Mouse (Mus musculus): ENCODE results near the gene Il1b. TPM values are rescaled to one million over a fixed set of nuclear protein-coding genes. Genes with fewer than 3 reads are reported as not detected.

The Il1b gene
- polyA plus RNA-seq, 1 experiment from 2014 or later: not detected

GRCm38 (mm10) chr2:129368795-129369194 lies 2.1 kb downstream of the Il1b start:
- no peak for TF ChIP-seq CTCF (IDR thresholded peaks at IDR 0.05; ENCODE audit: low read depth)
- WGBS: 73% methylated on average over 5 of the region's 5 CpGs

GRCm38 (mm10) chr2:129368106-129368505 lies 2.8 kb downstream of the Il1b start:
- 48% methylated on average over 2 of the region's 2 CpGs for WGBS
- no peak overlapping the region for H3K27ac ChIP-seq (ENCODE audit: low read depth)
- H3K36me3 ChIP-seq (ENCODE audit: insufficient read depth): no peaks in the 10 kb centered on the region
- no peaks in the 10 kb centered on the region for H3K9me3 ChIP-seq (ENCODE audit: low read depth, low read length)
- no peak overlapping the region for H3K4me2 ChIP-seq
- no peaks in the 10 kb centered on the region for H3K27me3 ChIP-seq (ENCODE audit: insufficient read depth, low read length)
- no peak for ATAC-seq (ENCODE audit: insufficient read depth)
- H3K4me3 ChIP-seq (ENCODE audit: low read depth, low read length): no peak overlapping the region
- no peak overlapping the region for H3K9ac ChIP-seq
- no peak for DNase-seq
- H3K4me1 ChIP-seq (ENCODE audit: insufficient read depth): no peaks in the 10 kb centered on the region
- TF ChIP-seq CTCF (IDR thresholded peaks at IDR 0.05; ENCODE audit: low read depth): no peak

More at GRCm38 (mm10) chr2:129368795-129369194, 2.1 kb downstream of the Il1b start:
- no peak overlapping the region for H3K27ac ChIP-seq (ENCODE audit: low read depth)
- no peak overlapping the region for H3K4me2 ChIP-seq
- no peaks in the 10 kb centered on the region for H3K4me1 ChIP-seq (ENCODE audit: insufficient read depth)
- no peak overlapping the region for H3K9ac ChIP-seq
- DNase-seq: peak; percentile 45
- no peaks in the 10 kb centered on the region for H3K36me3 ChIP-seq (ENCODE audit: insufficient read depth)
- H3K27me3 ChIP-seq (ENCODE audit: insufficient read depth, low read length): no peaks in the 10 kb centered on the region
- ATAC-seq (ENCODE audit: insufficient read depth): peak; percentile 31; the same call in 1 of the 2 replicates
- H3K9me3 ChIP-seq (ENCODE audit: low read depth, low read length): no peaks in the 10 kb centered on the region
- H3K4me3 ChIP-seq (ENCODE audit: low read depth, low read length): no peak overlapping the region

- Histone ChIP-seq H3K9me3 (ENCODE audit: low read depth, low read length) (no peaks in the 10 kb centered on the region), H3K27me3 (ENCODE audit: insufficient read depth, low read length) (no peaks in the 10 kb centered on the region), H3K27ac (ENCODE audit: low read depth) (no peak overlapping the region), H3K9ac (no peak overlapping the region), H3K4me2 (no peak overlapping the region), H3K36me3 (ENCODE audit: insufficient read depth) (no peaks in the 10 kb centered on the region), H3K4me1 (ENCODE audit: insufficient read depth) (no peaks in the 10 kb centered on the region), H3K4me3 (ENCODE audit: low read depth, low read length) (no peak overlapping the region)
- DNase-seq (no peak), ATAC-seq (ENCODE audit: insufficient read depth) (no peak)
- WGBS: 80% methylated on average over 5 of the region's 5 CpGs
- no peak for TF ChIP-seq CTCF (IDR thresholded peaks at IDR 0.05; ENCODE audit: low read depth)
These were observed 3.7 kb downstream of the Il1b start for GRCm38 (mm10) chr2:129367246-129367645.

DNA sequence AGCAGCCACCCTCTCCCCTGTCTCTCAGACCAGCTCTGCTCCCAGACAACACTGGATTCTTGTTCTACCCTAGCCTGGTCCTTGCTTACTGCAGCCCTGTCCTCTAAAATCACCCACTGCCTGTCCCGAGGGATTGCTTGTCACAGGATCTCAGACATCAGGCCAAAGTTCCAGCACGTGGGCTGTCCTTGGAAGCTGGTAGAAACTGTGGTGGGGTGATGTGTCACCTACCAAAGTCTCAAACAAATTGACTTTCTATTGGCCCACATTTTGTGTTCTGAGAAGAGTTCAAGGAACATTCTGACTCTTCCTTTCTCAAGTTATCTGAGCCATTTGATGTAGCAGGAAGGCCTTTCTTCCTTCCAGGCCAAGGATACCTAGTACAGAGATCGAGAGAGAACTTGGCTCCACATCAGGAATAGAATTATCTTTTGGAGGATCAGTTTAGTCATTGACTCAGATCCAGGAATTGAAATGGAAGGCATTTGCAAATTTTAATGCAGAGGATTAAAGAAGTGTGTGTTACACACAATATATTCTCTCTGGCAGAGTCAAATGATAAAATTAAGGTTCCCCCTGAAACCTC lies 9.9 kb downstream of the Il1b start:
- Histone ChIP-seq H3K9ac (no peak overlapping the region), H3K4me1 (ENCODE audit: insufficient read depth) (no peaks in the 10 kb centered on the region), H3K27me3 (ENCODE audit: insufficient read depth, low read length) (no peaks in the 10 kb centered on the region), H3K9me3 (ENCODE audit: low read depth, low read length) (no peaks in the 10 kb centered on the region), H3K36me3 (ENCODE audit: insufficient read depth) (no peaks in the 10 kb centered on the region), H3K4me2 (no peak overlapping the region), H3K4me3 (ENCODE audit: low read depth, low read length) (no peak overlapping the region), H3K27ac (ENCODE audit: low read depth) (no peak overlapping the region)
- ATAC-seq (ENCODE audit: insufficient read depth): no peak
- no peak for TF ChIP-seq CTCF (IDR thresholded peaks at IDR 0.05; ENCODE audit: low read depth)
- no peak for DNase-seq
- 73% methylated on average over 3 of the region's 3 CpGs for WGBS

DNA sequence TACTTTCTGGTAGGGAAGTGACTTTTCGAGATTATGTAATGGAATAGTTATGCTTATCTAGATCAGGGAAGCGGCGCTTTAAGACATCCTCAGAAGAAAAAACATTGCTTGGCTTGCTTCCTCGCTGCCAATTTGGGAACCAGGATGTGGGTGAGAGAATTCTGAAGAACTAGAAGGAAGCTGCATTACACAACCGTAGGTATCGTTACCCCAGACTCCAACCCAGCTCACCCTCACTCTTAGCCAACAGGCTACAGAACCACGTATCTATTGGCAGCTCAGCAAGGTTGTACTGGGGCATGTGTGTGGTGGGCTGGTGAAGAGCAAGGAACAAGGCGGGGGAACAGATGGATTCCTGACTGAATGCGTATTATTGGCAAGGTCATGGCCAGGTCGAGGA lies 10.7 kb downstream of the Il1b start:
- no peaks in the 10 kb centered on the region for H3K36me3 ChIP-seq (ENCODE audit: insufficient read depth)
- H3K4me2 ChIP-seq: no peak overlapping the region
- DNase-seq: no peak
- no peaks in the 10 kb centered on the region for H3K9me3 ChIP-seq (ENCODE audit: low read depth, low read length)
- no peaks in the 10 kb centered on the region for H3K27me3 ChIP-seq (ENCODE audit: insufficient read depth, low read length)
- no peak overlapping the region for H3K9ac ChIP-seq
- no peak overlapping the region for H3K4me3 ChIP-seq (ENCODE audit: low read depth, low read length)
- H3K4me1 ChIP-seq (ENCODE audit: insufficient read depth): no peaks in the 10 kb centered on the region
- no peak for TF ChIP-seq CTCF (IDR thresholded peaks at IDR 0.05; ENCODE audit: low read depth)
- ATAC-seq (ENCODE audit: insufficient read depth): no peak
- H3K27ac ChIP-seq (ENCODE audit: low read depth): no peak overlapping the region
- WGBS: 82% methylated on average over 10 of the region's 10 CpGs

DNA sequence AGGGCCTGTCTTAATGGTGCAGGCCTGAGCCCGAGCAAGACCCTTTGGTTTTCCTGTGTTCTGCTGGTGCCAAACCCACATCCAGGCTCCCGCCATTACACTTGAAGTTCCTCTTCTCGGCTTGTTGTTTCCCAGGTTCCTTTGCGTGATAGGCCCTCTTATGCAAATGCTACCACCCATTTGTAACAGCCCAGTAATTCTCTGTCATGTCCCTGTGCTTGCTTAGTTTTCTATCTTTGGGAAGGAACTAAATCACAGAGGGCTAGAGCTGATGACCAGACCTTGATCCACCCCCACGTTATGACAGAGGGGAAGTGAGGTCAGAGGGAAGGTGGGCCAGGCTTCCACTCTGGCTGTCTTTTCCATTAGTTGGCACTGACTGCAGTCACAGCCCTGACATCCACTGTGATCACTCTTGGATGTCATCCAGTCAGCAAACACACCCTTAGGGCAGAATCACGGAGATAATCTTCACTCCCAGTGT lies 32.8 kb downstream of the Il1b start:
- H3K4me3 ChIP-seq (ENCODE audit: low read depth, low read length): no peak overlapping the region
- no peak overlapping the region for H3K9ac ChIP-seq
- ATAC-seq (ENCODE audit: insufficient read depth) (no peak), DNase-seq (no peak)
- 61% methylated on average over 6 of the region's 6 CpGs for WGBS
- no peaks in the 10 kb centered on the region for H3K36me3 ChIP-seq (ENCODE audit: insufficient read depth)
- no peak overlapping the region for H3K4me2 ChIP-seq
- H3K27me3 ChIP-seq (ENCODE audit: insufficient read depth, low read length): no peaks in the 10 kb centered on the region
- no peak overlapping the region for H3K27ac ChIP-seq (ENCODE audit: low read depth)
- no peak for TF ChIP-seq CTCF (IDR thresholded peaks at IDR 0.05; ENCODE audit: low read depth)
- peaks cover 4% of the 10 kb centered on the region; the same call in 1 of the 2 replicates for H3K9me3 ChIP-seq (ENCODE audit: low read depth, low read length)
- no peaks in the 10 kb centered on the region for H3K4me1 ChIP-seq (ENCODE audit: insufficient read depth)

- H3K4me2 ChIP-seq: no peak overlapping the region
- H3K27me3 ChIP-seq (ENCODE audit: insufficient read depth, low read length): no peaks in the 10 kb centered on the region
- 56% methylated on average over 4 of the region's 4 CpGs for WGBS
- DNase-seq: peak; percentile 26
- no peaks in the 10 kb centered on the region for H3K9me3 ChIP-seq (ENCODE audit: low read depth, low read length)
- no peak overlapping the region for H3K27ac ChIP-seq (ENCODE audit: low read depth)
- H3K9ac ChIP-seq: no peak overlapping the region
- no peak overlapping the region for H3K4me3 ChIP-seq (ENCODE audit: low read depth, low read length)
- no peak; the same call in 1 of the 2 replicates for ATAC-seq (ENCODE audit: insufficient read depth)
- TF ChIP-seq CTCF (IDR thresholded peaks at IDR 0.05; ENCODE audit: low read depth): no peak
- no peaks in the 10 kb centered on the region for H3K4me1 ChIP-seq (ENCODE audit: insufficient read depth)
- no peaks in the 10 kb centered on the region for H3K36me3 ChIP-seq (ENCODE audit: insufficient read depth)
These were observed 37.5 kb downstream of the Il1b start for GRCm38 (mm10) chr2:129333471-129333870.

Measured in lung, embryonic 14.5 days (tissue).